21 mouse cellular contexts compared by ENCODE assay signal in genomic region chr15:90244081-90244480, GRCm38 (mm10). TPM values are rescaled to one million over a fixed set of nuclear protein-coding genes. Genes with fewer than 3 reads are reported as not detected.
DNase-seq lines count a peak whose midpoint lies in the region; ATAC-seq and TF ChIP-seq lines count a peak whose summit lies in the region.
"Had no signal": no experiment of that assay in that cellular context is flagged by ENCODE, and none has a peak within 500 bp of the region (broad histone marks: within the 10 kb centered on the region; RNA-seq: fewer than 3 reads in every experiment).

No protein-coding gene starts in this region.

- no peaks in the 10 kb centered on the region for H3K36me3 ChIP-seq in liver, embryonic 12.5 days
- H3K36me3 ChIP-seq: heart, embryonic 10.5 days; limb, embryonic 13.5 days; liver, embryonic 13.5 days had no signal

- H3K4me1 ChIP-seq in liver, embryonic 12.5 days, result no peaks in the 10 kb centered on the region
- H3K4me1 ChIP-seq: heart, embryonic 10.5 days; liver, embryonic 13.5 days had no signal

- ATAC-seq in liver, embryonic 12.5 days, result no peak
- ATAC-seq: activated CD4-positive, CD25-positive, alpha-beta regulatory T cell, adult 4 months; forebrain, embryonic 16.5 days; hindbrain, postnatal 0 days; intestine, embryonic 16.5 days had no signal

- no peak for TF ChIP-seq CTCF in left cerebral cortex, adult 2 months (IDR thresholded peaks at IDR 0.05)

- WGBS in liver, embryonic 12.5 days (ENCODE audit: insufficient replicate concordance), result 71% methylated on average over 5 of the region's 5 CpGs

- no peak overlapping the region for H3K4me3 ChIP-seq in left cerebral cortex, adult 2 months
- no peak overlapping the region for H3K4me3 ChIP-seq in liver, embryonic 12.5 days
- H3K4me3 ChIP-seq: heart, embryonic 10.5 days; limb, embryonic 13.5 days; liver, embryonic 13.5 days had no signal

- H3K4me2 ChIP-seq in liver, embryonic 12.5 days, result no peak overlapping the region
- H3K4me2 ChIP-seq: limb, embryonic 13.5 days; liver, embryonic 13.5 days; midbrain, embryonic 11.5 days had no signal

- DNase-seq in left cerebral cortex, adult 2 months (ENCODE audit: extremely low spot score in 1 of 2, low spot score in 2 of 2), result peak in 1 of 2 experiments; percentile 31
- DNase-seq in left cerebral cortex, postnatal 4 days, result no peak
- peak; percentile 35 for DNase-seq in layer of hippocampus, adult 9-10 months (ENCODE audit: low spot score)
- DNase-seq in left cerebral cortex, postnatal 36 days (ENCODE audit: low spot score in 2 of 2), result peak; percentile 34 to 55
- peak; percentile 69 for DNase-seq in telencephalon, adult 2 months (ENCODE audit: low read depth, low spot score)
- DNase-seq in heart, postnatal 10 days, result no peak
- DNase-seq: adrenal gland, postnatal 10 days; cerebellum, adult 9-10 months; kidney, adult 9 months; kidney, postnatal 14 days; liver, embryonic 13.5 days; lung, adult 2 months; lung, postnatal 14 days had no signal

- H3K9me3 ChIP-seq in liver, embryonic 12.5 days (replicated peaks), result no peaks in the 10 kb centered on the region
- H3K9me3 ChIP-seq: heart, embryonic 10.5 days; limb, embryonic 13.5 days; liver, embryonic 13.5 days had no signal

- H3K27me3 ChIP-seq in liver, embryonic 12.5 days (replicated peaks), result no peaks in the 10 kb centered on the region
- H3K27me3 ChIP-seq: limb, embryonic 13.5 days; liver, embryonic 13.5 days had no signal

- intact Hi-C loops in left cerebral cortex, adult 2 months (cut with DNase I), result loop anchor here (10.0 kb wide), 1 partner anchor 361 kb away; no protein-coding TSS in a partner anchor
- intact Hi-C loops in left cerebral cortex, postnatal 4 days (cut with DNase I), result loop anchor here (5.0 kb wide), 1 partner anchor 683 kb away; no protein-coding TSS in a partner anchor
- intact Hi-C loops in left cerebral cortex, postnatal 36 days (cut with DNase I), result loop anchor here (10.0 kb wide), 1 partner anchor 361 kb away; no protein-coding TSS in a partner anchor
- intact Hi-C loops in heart, postnatal 10 days (cut with DNase I), result no loop called here

- H3K9ac ChIP-seq in liver, embryonic 12.5 days, result no peak overlapping the region
- H3K9ac ChIP-seq: limb, embryonic 13.5 days; liver, embryonic 13.5 days had no signal

- peak overlapping the region; percentile 79 for H3K27ac ChIP-seq in left cerebral cortex, adult 2 months
- no peak overlapping the region for H3K27ac ChIP-seq in liver, embryonic 12.5 days
- H3K27ac ChIP-seq: heart, embryonic 10.5 days; hindbrain, postnatal 0 days; limb, embryonic 13.5 days; liver, embryonic 13.5 days had no signal

RNA-seq across cellular contexts. Expression of gene Alg10b, which starts 20.0 kb away (rescaled TPM):
- total RNA-seq in left cerebral cortex, adult 2 months (2021), result 10 to 100 TPM; 25.4 to 29.8 TPM
- total RNA-seq in left cerebral cortex, postnatal 4 days (2021), result 10 to 100 TPM; 47.7 to 49.4 TPM
- 10 to 100 TPM; 26.5 to 29.3 TPM for total RNA-seq in left cerebral cortex, postnatal 36 days (2021)
- total RNA-seq in heart, postnatal 10 days (2021), result 10 to 100 TPM; 26.9 to 29.5 TPM
- polyA plus RNA-seq in liver, embryonic 12.5 days (2016; fragmentation: Nextera tagmentation; extraction: Ambion mirVana), result 12.4 and 13.1 TPM in 2 replicates

Comparison
In these comparisons a context has a peak if more than half of its experiments do, and no peak if none do; other contexts are left out.
1. DNase-seq: peak in layer of hippocampus, adult 9-10 months (single experiment), left cerebral cortex, postnatal 36 days (2 of 2) and telencephalon, adult 2 months (single experiment); none in left cerebral cortex, postnatal 4 days (single experiment) and heart, postnatal 10 days (0 of 2).